In the genomic region with DNA sequence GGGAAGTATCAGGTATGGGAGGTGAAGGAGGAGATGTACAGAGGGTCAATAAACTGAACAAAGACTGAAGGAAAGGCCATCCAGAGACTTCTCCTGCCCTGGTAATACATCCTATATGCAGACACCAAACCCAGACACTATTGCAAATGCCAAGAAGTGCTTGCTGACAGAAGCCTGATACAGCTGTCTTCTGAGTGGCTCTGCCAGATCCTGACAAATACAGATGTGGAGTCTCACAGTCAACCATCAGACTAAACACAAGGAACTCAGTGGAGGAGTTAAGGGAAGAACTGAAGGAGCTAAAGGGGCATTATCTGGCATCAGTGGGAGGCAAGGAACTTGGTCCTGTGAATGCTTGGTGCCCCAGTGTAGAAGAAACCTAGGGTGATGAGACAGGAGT, we compare ENCODE assay signal across 21 mouse cellular contexts.
A peak's percentile ranks its signal among the peaks of the same experiment; 100 is the strongest.
DNase-seq lines count a peak whose midpoint lies in the region; ATAC-seq and TF ChIP-seq lines count a peak whose summit lies in the region.
"Had no signal": no experiment of that assay in that cellular context is flagged by ENCODE, and none has a peak within 500 bp of the region (broad histone marks: within the 10 kb centered on the region; RNA-seq: fewer than 3 reads in every experiment).

No protein-coding gene starts in this region.

- no peaks in the 10 kb centered on the region for H3K27me3 ChIP-seq in lung, embryonic 15.5 days
- H3K27me3 ChIP-seq in lung, postnatal 0 days (replicated peaks; ENCODE audit: insufficient read depth, low read length) = no peaks in the 10 kb centered on the region
- H3K27me3 ChIP-seq: embryonic facial prominence, embryonic 13.5 days; embryonic facial prominence, embryonic 15.5 days; forebrain, embryonic 12.5 days had no signal

- H3K4me3 ChIP-seq in lung, embryonic 15.5 days = no peak overlapping the region
- H3K4me3 ChIP-seq in lung, postnatal 0 days (ENCODE audit: low read depth, low read length) = no peak overlapping the region
- H3K4me3 ChIP-seq: embryonic facial prominence, embryonic 13.5 days; embryonic facial prominence, embryonic 15.5 days; erythroblast, embryonic 14.5 days; forebrain, embryonic 10.5 days; forebrain, embryonic 12.5 days had no signal

- no peak for TF ChIP-seq CTCF in lung, postnatal 0 days (IDR thresholded peaks at IDR 0.05)

- no peaks in the 10 kb centered on the region for H3K9me3 ChIP-seq in lung, embryonic 15.5 days
- no peaks in the 10 kb centered on the region for H3K9me3 ChIP-seq in lung, postnatal 0 days (ENCODE audit: low read length)
- H3K9me3 ChIP-seq: embryonic facial prominence, embryonic 13.5 days; embryonic facial prominence, embryonic 15.5 days; forebrain, embryonic 10.5 days; forebrain, embryonic 12.5 days had no signal

- no peak overlapping the region for H3K27ac ChIP-seq in lung, embryonic 15.5 days
- H3K27ac ChIP-seq in lung, postnatal 0 days (ENCODE audit: low read length) = no peak overlapping the region
- H3K27ac ChIP-seq: embryonic facial prominence, embryonic 13.5 days; embryonic facial prominence, embryonic 15.5 days; forebrain, embryonic 10.5 days; forebrain, embryonic 12.5 days had no signal

- no peak overlapping the region for H3K4me2 ChIP-seq in lung, embryonic 15.5 days
- H3K4me2 ChIP-seq in lung, postnatal 0 days (replicated peaks; ENCODE audit: low read depth, low read length) = no peak overlapping the region
- H3K4me2 ChIP-seq: embryonic facial prominence, embryonic 13.5 days; embryonic facial prominence, embryonic 15.5 days; forebrain, embryonic 12.5 days had no signal

- no peak for TF ChIP-seq EP300 in lung, postnatal 0 days (IDR thresholded peaks at IDR 0.05)

- H3K9ac ChIP-seq in lung, embryonic 15.5 days = no peak overlapping the region
- H3K9ac ChIP-seq in lung, postnatal 0 days (replicated peaks; ENCODE audit: low read depth) = no peak overlapping the region
- H3K9ac ChIP-seq: embryonic facial prominence, embryonic 13.5 days; embryonic facial prominence, embryonic 15.5 days; forebrain, embryonic 12.5 days had no signal

- H3K36me3 ChIP-seq in lung, embryonic 15.5 days = no peaks in the 10 kb centered on the region
- no peaks in the 10 kb centered on the region for H3K36me3 ChIP-seq in lung, postnatal 0 days (ENCODE audit: insufficient read depth, low read length)
- H3K36me3 ChIP-seq: embryonic facial prominence, embryonic 13.5 days; embryonic facial prominence, embryonic 15.5 days; forebrain, embryonic 10.5 days; forebrain, embryonic 12.5 days had no signal

- peak; percentile 39; the same call in 1 of the 2 replicates for ATAC-seq in lung, embryonic 15.5 days (ENCODE audit: borderline replicate concordance, extremely low read depth, low FRiP score, low TSS enrichment)
- no peak; the same call in 1 of the 2 replicates for ATAC-seq in lung, postnatal 0 days
- ATAC-seq: forebrain, embryonic 14.5 days; forebrain, embryonic 16.5 days had no signal

- no peaks in the 10 kb centered on the region for H3K4me1 ChIP-seq in lung, embryonic 15.5 days
- no peaks in the 10 kb centered on the region for H3K4me1 ChIP-seq in lung, postnatal 0 days (ENCODE audit: insufficient read depth, low read depth, low read length)
- H3K4me1 ChIP-seq: embryonic facial prominence, embryonic 13.5 days; embryonic facial prominence, embryonic 15.5 days; forebrain, embryonic 10.5 days; forebrain, embryonic 12.5 days had no signal

- DNase-seq in lung, postnatal 4 days = no peak
- DNase-seq in lung, postnatal 0 days (ENCODE audit: low spot score) = peak; percentile 37
- no peak for DNase-seq in lung, adult 18-20 months
- DNase-seq: adrenal gland, adult 2 months; adrenal gland, postnatal 10 days; adrenal gland, postnatal 25 days; cerebellum, adult 11 months; cerebellum, adult 18-20 months; cerebellum, adult 8-10 months; cerebellum, adult 9-11 months; cerebellum, postnatal 14 days; cerebellum, postnatal 36 days; embryo, embryonic 11 days had no signal
